Mouse (Mus musculus): ENCODE measurements at regions not wholly inside any gene's neighbourhood (a gene's known extent, or its start where the extent isn't known, plus 50 kb on each side); places are given as distances from the start of the nearest gene placed in this dataset.
A peak's percentile ranks its signal among the peaks of the same experiment; 100 is the strongest.

DNA sequence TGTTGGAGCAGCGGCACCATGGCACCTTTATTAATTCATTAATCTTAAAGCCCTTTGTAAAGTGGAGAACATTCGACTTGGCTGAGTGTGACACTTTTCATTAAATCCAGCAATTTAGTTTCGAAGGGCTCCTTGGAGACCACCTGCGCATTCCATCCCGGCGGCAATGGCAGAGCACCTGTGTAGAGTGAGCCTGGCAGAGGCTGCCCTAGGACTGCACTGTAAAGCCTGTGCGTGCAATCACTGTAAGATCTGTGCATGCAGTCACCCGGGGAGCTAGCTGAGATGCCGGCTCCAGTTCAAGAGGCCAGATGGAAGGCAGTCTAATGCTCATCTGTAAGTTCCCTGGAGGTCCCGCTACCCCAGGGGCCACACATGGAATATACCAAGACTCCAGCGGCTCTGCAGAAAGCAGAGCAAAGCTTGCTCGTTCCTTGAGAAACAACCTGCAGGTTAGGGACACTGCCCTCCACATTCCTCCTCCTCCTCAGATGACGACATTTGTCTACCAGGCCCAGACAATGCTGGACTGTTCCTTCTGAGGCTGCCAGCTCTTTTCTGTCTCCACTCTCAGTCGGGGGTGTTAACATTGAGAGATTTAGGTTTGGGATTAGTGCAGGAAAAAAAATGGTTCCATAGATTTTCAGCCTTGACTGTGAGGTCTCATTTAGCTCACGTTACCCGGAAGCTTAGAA, 65.2 kb upstream of the Mkln1 start:
- 0 out of 2 replicates have a peak, but pooled peaks have one; percentile 1 for TF ChIP-seq CTCF (IDR thresholded peaks at IDR 0.05; ENCODE audit: control insufficient read depth, insufficient read depth, insufficient replicate concordance, low read depth, low read length)
- no peak for TF ChIP-seq POLR2A (IDR thresholded peaks at IDR 0.05; ENCODE audit: control insufficient read depth, low read depth, low read length)
